Mouse (Mus musculus) lung, adult 2 months (tissue): ENCODE measurements at regions not wholly inside any gene's neighbourhood (a gene's known extent, or its start where the extent isn't known, plus 50 kb on each side); places are given as distances from the start of the nearest gene placed in this dataset.
"Not testable (repeated sequence)": the region's sequence is repeated elsewhere in the genome, so short reads cannot be mapped to it uniquely, and the experiment has no call there.

Experiments used
- DNase-seq: peaks from one replicate; pipeline ENCODE4 v3.0.0; 2022
- H3K4me1 ChIP-seq: fragments of 200-500 bp; 2 replicates; pipeline ENCODE4 v1.6.1; 2011; ENCODE audit warnings: low read length; ENCODE audit not compliant: control insufficient read depth, insufficient read depth
- H3K4me3 ChIP-seq: fragments of 200-500 bp; replicated peaks from 2 replicates; pipeline ENCODE3; 2011; ENCODE audit warnings: low read depth, mild to moderate bottlenecking, control low read depth, low read length; ENCODE audit errors: extremely low read depth
- CTCF ChIP-seq: fragments of 200-500 bp; IDR thresholded peaks from 2 replicates; pipeline ENCODE4 v1.5.1; 2011; ENCODE audit warnings: mild to moderate bottlenecking, low read length, control low read depth; ENCODE audit not compliant: insufficient read depth
- POLR2A ChIP-seq: fragments of 200-500 bp; IDR thresholded peaks from 2 replicates; pipeline ENCODE4 v1.6.1; 2011; ENCODE audit warnings: low read depth, mild to moderate bottlenecking, control low read depth, low read length, borderline replicate concordance; ENCODE audit errors: extremely low read depth
- WGBS: fragments of 180-500 bp; shearing (Covaris S2); methylation state at CpG from one replicate; pipeline ENCODE4 v1.1.7; 2018; 5-methylcytosine and 5-hydroxymethylcytosine counted together

GRCm38 (mm10) chr9:6845281-6845680 is 339.0 kb downstream of the Dync2h1 start:
- not testable (repeated sequence) for H3K4me1 ChIP-seq, H3K4me3 ChIP-seq, DNase-seq
- 85% methylated on average over 2 of the region's 2 CpGs for WGBS

DNA sequence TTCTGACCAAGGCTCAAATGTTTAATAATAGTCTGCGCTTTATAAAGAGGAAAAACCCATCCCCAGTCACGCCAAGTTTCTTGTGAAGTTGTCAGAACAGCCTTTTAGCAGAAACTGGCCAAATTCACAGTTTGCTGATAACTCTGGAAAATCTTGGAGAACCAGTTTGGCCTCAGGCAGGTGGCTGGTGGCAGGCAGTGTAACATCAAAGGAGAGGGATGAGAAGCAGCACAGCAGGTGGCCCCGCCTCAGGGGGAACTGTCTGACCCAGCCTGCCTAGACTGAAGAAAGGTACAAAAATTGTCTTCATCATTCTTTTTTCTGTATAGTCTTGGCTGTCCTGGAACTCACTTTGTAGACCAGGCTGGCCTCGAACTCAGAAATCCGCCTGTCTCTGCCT is 349.3 kb downstream of the Dync2h1 start:
- H3K4me1 ChIP-seq, H3K4me3 ChIP-seq, DNase-seq: not testable (repeated sequence)
- 68% methylated on average over 5 of the region's 5 CpGs for WGBS

GRCm38 (mm10) chr9:6834470-6834869 is 349.8 kb downstream of the Dync2h1 start:
- TF ChIP-seq POLR2A (no peak), CTCF (no peak)
- 57% methylated on average over 5 of the region's 5 CpGs for WGBS
- H3K4me3 ChIP-seq, result no peak overlapping the region
- DNase-seq, result no peak
- H3K4me1 ChIP-seq, result no peaks in the 10 kb centered on the region

DNA sequence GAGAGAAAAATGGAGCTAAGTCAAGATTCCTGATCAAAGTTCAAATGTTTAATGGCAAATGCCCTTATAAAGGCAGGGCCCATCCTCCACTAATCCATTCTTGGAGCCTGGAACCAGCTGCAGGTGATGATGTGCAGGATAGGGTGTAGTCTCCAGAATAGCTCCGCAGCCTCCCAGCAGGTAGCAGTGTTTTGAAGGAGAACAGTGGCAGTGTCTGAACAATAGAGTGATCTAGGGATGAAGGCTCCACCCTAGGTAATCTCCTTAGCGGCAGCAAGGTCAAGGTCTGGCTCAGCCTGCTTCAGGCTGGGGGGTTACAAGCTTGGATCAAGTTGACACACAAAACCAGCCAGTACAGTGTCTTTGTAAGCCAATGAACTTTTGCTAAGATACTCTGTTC is 351.4 kb downstream of the Dync2h1 start:
- 52% methylated on average over 2 of the region's 2 CpGs for WGBS
- no peak for DNase-seq

GRCm38 (mm10) chr9:6831642-6832041 is 352.6 kb downstream of the Dync2h1 start:
- DNase-seq, H3K4me1 ChIP-seq: not testable (repeated sequence)
- WGBS, result 84% methylated on average over 6 of the region's 6 CpGs

More for the DNA sequence above, 351.4 kb downstream of the Dync2h1 start:
- Histone ChIP-seq H3K4me1 (no peaks in the 10 kb centered on the region), H3K4me3 (no peak overlapping the region)
- TF ChIP-seq CTCF, result no peak
- TF ChIP-seq POLR2A, result no peak

DNA sequence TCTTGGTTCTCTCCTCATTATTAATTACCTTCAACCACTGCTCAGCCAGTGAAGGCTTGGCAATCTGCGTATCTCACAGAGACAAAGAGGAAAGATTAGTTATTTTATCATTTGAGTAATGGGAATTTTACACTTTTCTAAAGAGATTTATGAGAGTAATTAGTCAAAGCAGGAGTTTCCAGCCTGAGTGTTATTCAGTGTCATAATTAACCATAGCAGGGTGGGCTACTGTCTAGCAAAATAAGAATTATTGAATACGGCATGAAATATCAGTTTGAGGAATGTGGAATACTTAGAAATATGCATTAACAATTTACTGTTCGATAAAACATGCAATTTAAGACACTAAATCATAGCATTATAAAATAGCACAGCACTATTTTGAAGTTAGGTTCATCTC is 357.7 kb downstream of the Dync2h1 start:
- WGBS, result 84% methylated on average over 3 of the region's 3 CpGs
- Histone ChIP-seq H3K4me3 (no peak overlapping the region), H3K4me1 (no peaks in the 10 kb centered on the region)
- TF ChIP-seq POLR2A, result no peak
- no peak for DNase-seq

More at GRCm38 (mm10) chr9:6831642-6832041, 352.6 kb downstream of the Dync2h1 start:
- not testable (repeated sequence) for H3K4me3 ChIP-seq

GRCm38 (mm10) chr9:6825609-6826008 is 358.6 kb downstream of the Dync2h1 start:
- no peak overlapping the region for H3K4me3 ChIP-seq
- no peaks in the 10 kb centered on the region for H3K4me1 ChIP-seq
- TF ChIP-seq POLR2A (no peak), CTCF (no peak)
- no peak for DNase-seq

GRCm38 (mm10) chr9:6823946-6824345 is 360.3 kb downstream of the Dync2h1 start:
- H3K4me3 ChIP-seq, H3K4me1 ChIP-seq, DNase-seq: not testable (repeated sequence)
- 63% methylated on average over 1 of the region's 1 CpGs for WGBS

GRCm38 (mm10) chr9:6823536-6823935 is 360.7 kb downstream of the Dync2h1 start:
- TF ChIP-seq CTCF (no peak), POLR2A (no peak)
- no peaks in the 10 kb centered on the region for H3K4me1 ChIP-seq
- no peak overlapping the region for H3K4me3 ChIP-seq
- no peak for DNase-seq
- 71% methylated on average over 1 of the region's 1 CpGs for WGBS

DNA sequence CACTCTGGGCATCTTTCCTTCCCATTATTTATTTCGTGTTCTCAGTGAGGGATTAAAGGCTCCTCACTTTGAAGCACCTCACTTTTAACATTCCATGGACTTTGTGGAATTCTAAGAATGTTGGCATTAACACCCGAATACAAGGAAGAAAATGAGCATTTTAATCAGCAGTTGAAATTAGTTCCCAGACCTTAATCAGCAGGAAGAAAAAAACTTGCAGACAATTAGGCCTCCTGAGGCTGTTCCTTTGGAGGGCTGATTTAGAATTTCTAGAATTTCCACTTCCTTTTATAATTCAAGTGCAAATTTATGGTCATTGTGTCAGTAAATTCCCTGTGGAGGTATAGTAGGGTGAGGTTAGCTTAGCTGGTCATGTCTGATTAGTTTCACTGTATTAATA is 407.6 kb downstream of the Dync2h1 start:
- H3K4me1 ChIP-seq, result no peaks in the 10 kb centered on the region
- WGBS, result 32% methylated on average over 2 of the region's 2 CpGs
- no peak overlapping the region for H3K4me3 ChIP-seq
- DNase-seq, result no peak
- TF ChIP-seq CTCF (no peak), POLR2A (no peak)

GRCm38 (mm10) chr9:6741478-6741877 is 442.8 kb downstream of the Dync2h1 start:
- WGBS, result 92% methylated on average over 1 of the region's 1 CpGs
- TF ChIP-seq POLR2A, result no peak
- no peak for TF ChIP-seq CTCF
- DNase-seq, result no peak
- no peaks in the 10 kb centered on the region for H3K4me1 ChIP-seq
- H3K4me3 ChIP-seq, result no peak overlapping the region
